Mouse (Mus musculus): ENCODE measurements at regions not wholly inside any gene's neighbourhood (a gene's known extent, or its start where the extent isn't known, plus 50 kb on each side); places are given as distances from the start of the nearest gene placed in this dataset.

DNA sequence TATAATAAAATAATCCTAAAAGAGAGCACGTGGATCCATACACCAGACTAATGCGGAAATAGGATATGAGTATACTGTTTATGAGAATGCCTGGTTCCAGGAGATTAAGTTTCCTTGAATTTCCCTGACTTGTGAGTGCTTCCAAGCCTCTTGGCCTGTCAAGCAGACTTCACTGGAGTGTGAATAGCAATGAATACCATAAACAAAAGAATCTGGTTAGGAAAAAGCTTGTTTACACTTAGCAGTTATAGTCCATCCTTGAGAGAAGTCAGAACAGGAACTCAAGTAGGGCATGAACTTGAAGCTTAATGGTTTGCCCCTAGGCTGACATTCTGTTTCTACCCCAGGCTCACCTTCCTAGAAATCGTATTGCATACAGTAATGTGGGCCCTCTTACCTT lies 368.8 kb downstream of the Wdr20rt start:
- DNase-seq (ENCODE audit: extremely low read depth), result no peak
- Histone ChIP-seq H3K9me3 (replicated peaks; ENCODE audit: low read length) (no peaks in the 10 kb centered on the region), H3K36me3 (replicated peaks in 1 of 2; ENCODE audit: control insufficient read depth in 1 of 2, insufficient read depth in 1 of 2, low read length in 1 of 2) (no peaks in the 10 kb centered on the region), H3K27me3 (replicated peaks) (no peaks in the 10 kb centered on the region), H3K27ac (ENCODE audit: insufficient read depth, low read depth) (no peak overlapping the region), H3K4me1 (ENCODE audit: control insufficient read depth in 1 of 2, insufficient read depth in 2 of 2) (no peaks in the 10 kb centered on the region), H3K79me2 (replicated peaks; ENCODE audit: control insufficient read depth, extremely low read depth, insufficient read depth, poor library complexity, severe bottlenecking) (no peaks in the 10 kb centered on the region), H3K9ac (ENCODE audit: insufficient read depth, low read depth) (no peak overlapping the region), H3K4me3 (replicated peaks in 1 of 3; ENCODE audit: low read depth in 2 of 3, low read length in 2 of 3, poor library complexity in 1 of 3) (no peak overlapping the region), H3K4me2 (ENCODE audit: insufficient read depth, low read depth, poor library complexity, severe bottlenecking) (no peak overlapping the region)
- in situ Hi-C loops (cut with MboI; ENCODE audit: low pct_ligation_motif_present, low pct_unique_long_range_greater_than_20kb, low sequenced_read_pairs), result no loop called here
- TF ChIP-seq MAFK (IDR thresholded peaks at IDR 0.05; ENCODE audit: insufficient replicate concordance, low read length), result no peak
- no peak for TF ChIP-seq NELFE (IDR thresholded peaks at IDR 0.05; ENCODE audit: low read depth, low read length)
- TF ChIP-seq KAT2A (IDR thresholded peaks at IDR 0.05; ENCODE audit: insufficient replicate concordance, low read length), result no peak
- no peak for TF ChIP-seq TCF12 (IDR thresholded peaks at IDR 0.05; ENCODE audit: low read depth, low read length)
- TF ChIP-seq RCOR1 (conservative IDR thresholded peaks at IDR 0.05; ENCODE audit: low read depth, low read length), result no peak
- TF ChIP-seq RAD21 (IDR thresholded peaks at IDR 0.05; ENCODE audit: low read depth, low read length), result no peak
- TF ChIP-seq IRF4 (IDR thresholded peaks at IDR 0.05; ENCODE audit: low read depth, low read length), result no peak
- no peak for TF ChIP-seq JUN (IDR thresholded peaks at IDR 0.05; ENCODE audit: insufficient read depth, low read depth, low read length)
- TF ChIP-seq POLR2AphosphoS2 (IDR thresholded peaks at IDR 0.05; ENCODE audit: low read depth, low read length), result no peak
- dilution Hi-C loops (cut with MboI; ENCODE audit: extremely low pct_ligation_motif_present, extremely low pct_unique_long_range_greater_than_20kb, low sequenced_read_pairs), result no loop called here

GRCm38 (mm10) chr12:65644232-65644631 lies 418.9 kb downstream of the Wdr20rt start:
- dilution Hi-C loops (cut with MboI; ENCODE audit: extremely low pct_ligation_motif_present, extremely low pct_unique_long_range_greater_than_20kb, low sequenced_read_pairs) (no loop called here), in situ Hi-C loops (cut with MboI; ENCODE audit: low pct_ligation_motif_present, low pct_unique_long_range_greater_than_20kb, low sequenced_read_pairs) (no loop called here)
- Histone ChIP-seq H3K27ac (ENCODE audit: insufficient read depth, low read depth) (no peak overlapping the region), H3K4me2 (ENCODE audit: insufficient read depth, low read depth, poor library complexity, severe bottlenecking) (no peak overlapping the region), H3K9ac (ENCODE audit: insufficient read depth, low read depth) (no peak overlapping the region), H3K4me3 (replicated peaks in 1 of 3; ENCODE audit: low read depth in 2 of 3, low read length in 2 of 3, poor library complexity in 1 of 3) (no peak overlapping the region), H3K79me2 (replicated peaks; ENCODE audit: control insufficient read depth, extremely low read depth, insufficient read depth, poor library complexity, severe bottlenecking) (no peaks in the 10 kb centered on the region), H3K27me3 (replicated peaks) (no peaks in the 10 kb centered on the region), H3K9me3 (replicated peaks; ENCODE audit: low read length) (no peaks in the 10 kb centered on the region), H3K4me1 (ENCODE audit: control insufficient read depth in 1 of 2, insufficient read depth in 2 of 2) (no peaks in the 10 kb centered on the region), H3K36me3 (replicated peaks in 1 of 2; ENCODE audit: control insufficient read depth in 1 of 2, insufficient read depth in 1 of 2, low read length in 1 of 2) (no peaks in the 10 kb centered on the region)
- no peak for DNase-seq (ENCODE audit: extremely low read depth)
- TF ChIP-seq USF2 (conservative IDR thresholded peaks at IDR 0.05; ENCODE audit: low read depth, low read length), result no peak
- no peak for TF ChIP-seq SIN3A (IDR thresholded peaks at IDR 0.05; ENCODE audit: low read length)
- TF ChIP-seq UBTF (IDR thresholded peaks at IDR 0.05; ENCODE audit: low read depth, low read length), result no peak
- no peak for TF ChIP-seq USF1 (IDR thresholded peaks at IDR 0.05; ENCODE audit: low read depth, low read length)
- TF ChIP-seq NRF1 (IDR thresholded peaks at IDR 0.05; ENCODE audit: low read depth, low read length), result no peak
- no peak for TF ChIP-seq ELF1 (IDR thresholded peaks at IDR 0.05; ENCODE audit: low read depth, low read length)
- no peak for TF ChIP-seq POLR2AphosphoS2 (IDR thresholded peaks at IDR 0.05; ENCODE audit: low read depth, low read length)

Measured in CH12.LX (cell line).